Mouse (Mus musculus) ES-E14 (cell line): Measurements from ENCODE around the gene Bsn. TPM values are rescaled to one million over a fixed set of nuclear protein-coding genes. Genes with fewer than 3 reads are reported as not detected.
A peak's percentile ranks its signal among the peaks of the same experiment; 100 is the strongest.

Experiments
- DNase-seq: peaks from one replicate; pipeline ENCODE4 v3.0.0-alpha.2; 2013; ENCODE audit warnings: low read depth, low spot score
- H3K27ac ChIP-seq: 2 replicates; pipeline ENCODE4 v1.5.1; 2012; ENCODE audit warnings: low read depth, mild to moderate bottlenecking, low read length, moderate library complexity, mixed read lengths; ENCODE audit not compliant: poor library complexity, insufficient read depth, severe bottlenecking
- H3K36me3 ChIP-seq: 2 replicates; pipeline ENCODE4 v1.6.1; 2012; ENCODE audit warnings: mild to moderate bottlenecking, low read length, moderate library complexity, mixed read lengths; ENCODE audit not compliant: control insufficient read depth, poor library complexity, insufficient read depth, severe bottlenecking
- H3K4me1 ChIP-seq, 2 experiments: fragments of 150-350 bp in 1 of 2; sonication (generic) in 1 of 2; 2 replicates each; pipeline ENCODE4 v1.6.1; 2012; ENCODE audit warnings: low read length in 2 of 2, mild to moderate bottlenecking in 1 of 2, mixed read lengths in 1 of 2; ENCODE audit not compliant: control insufficient read depth in 2 of 2, insufficient read depth in 2 of 2, poor library complexity in 1 of 2
- H3K4me3 ChIP-seq, 2 experiments: fragments of 150-350 bp in 1 of 2; sonication (generic) in 1 of 2; 2 replicates each; pipeline ENCODE4 v1.5.1; 2012; ENCODE audit warnings: low read length in 2 of 2, low read depth in 1 of 2, mild to moderate bottlenecking in 1 of 2, mixed read lengths in 1 of 2; ENCODE audit not compliant: insufficient read depth in 1 of 2, poor library complexity in 1 of 2, severe bottlenecking in 1 of 2
- H3K9ac ChIP-seq: 2 replicates; pipeline ENCODE4 v1.6.1; 2012; ENCODE audit warnings: low read depth, mild to moderate bottlenecking, low read length, mixed read lengths; ENCODE audit not compliant: poor library complexity, insufficient read depth, severe bottlenecking
- H3K9me3 ChIP-seq: fragments of 150-350 bp; sonication (generic); 2 replicates; pipeline ENCODE4 v1.6.1; 2012; ENCODE audit warnings: low read depth, mild to moderate bottlenecking, low read length; ENCODE audit not compliant: control insufficient read depth, insufficient read depth
- CHD2 ChIP-seq: IDR thresholded peaks from 2 replicates; pipeline ENCODE4 v1.6.1; 2014; ENCODE audit warnings: mild to moderate bottlenecking, low read depth, low read length, inconsistent platforms
- HCFC1 ChIP-seq: IDR thresholded peaks from 2 replicates; pipeline ENCODE4 v1.6.1; 2012; ENCODE audit warnings: low read length, inconsistent platforms, borderline replicate concordance; ENCODE audit not compliant: insufficient read depth
- MAFK ChIP-seq: IDR thresholded peaks from 2 replicates; pipeline ENCODE4 v1.6.1; 2014; ENCODE audit warnings: mild to moderate bottlenecking, low read depth, low read length, inconsistent platforms; ENCODE audit not compliant: insufficient read depth
- ZC3H11A ChIP-seq: IDR thresholded peaks from 2 replicates; pipeline ENCODE4 v1.6.1; 2012; ENCODE audit warnings: low read depth, mild to moderate bottlenecking, inconsistent platforms, low read length, borderline replicate concordance
- ZNF384 ChIP-seq: IDR thresholded peaks from 2 replicates; pipeline ENCODE4 v1.6.1; 2012; ENCODE audit warnings: low read depth, low read length, inconsistent platforms
- in situ Hi-C, 2 experiments: fragments of 600-800 bp; cut with MboI; formaldehyde crosslinking; loops; one replicate each; pipeline ENCODE4 v1.15.1; 2025; ENCODE audit warnings: low sequenced_read_pairs in 2 of 2, inconsistent platforms in 1 of 2; ENCODE audit not compliant: unreplicated experiment in 2 of 2
- total RNA-seq: library from RNA; depleted of rRNA; stranded (reverse); fragments of 300-350 nt; gene quantifications from 2 replicates; pipeline ENCODE4 v1.2.3, GENCODE M21; 2012

Bsn gene
- total RNA-seq, 1 experiment = 0.45 TPM

- TF ChIP-seq ZNF384 (no peak), CHD2 (no peak), MAFK (no peak), ZC3H11A (no peak), HCFC1 (no peak)
- Histone ChIP-seq H3K36me3 (no peaks in the 10 kb centered on the region), H3K4me1 (peaks cover 0 to 11% of the 10 kb centered on the region in 2 experiments; a peak in 2 of 4 replicates), H3K27ac (no peak overlapping the region), H3K9me3 (no peaks in the 10 kb centered on the region), H3K9ac (no peak overlapping the region), H3K4me3 (no peak overlapping the region)
- in situ Hi-C loops = no loop called here
- no peak for DNase-seq
Measured at GRCm38 (mm10) chr9:108144371-108145270, 45.6 kb downstream of the Bsn start.

- DNase-seq = no peak
- Histone ChIP-seq H3K4me3 (no peak overlapping the region), H3K27ac (no peak overlapping the region), H3K9ac (no peak overlapping the region), H3K9me3 (no peaks in the 10 kb centered on the region), H3K36me3 (no peaks in the 10 kb centered on the region), H3K4me1 (peaks cover 0 to 11% of the 10 kb centered on the region in 2 experiments; a peak in 2 of 4 replicates)
- in situ Hi-C loops = no loop called here
- TF ChIP-seq HCFC1 = no peak
- TF ChIP-seq CHD2 = no peak
- no peak for TF ChIP-seq ZNF384
- no peak for TF ChIP-seq ZC3H11A
- no peak for TF ChIP-seq MAFK
Measured at GRCm38 (mm10) chr9:108143470-108143869, 46.7 kb downstream of the Bsn start.

GRCm38 (mm10) chr9:108141387-108141786 is 48.8 kb downstream of the Bsn start:
- Histone ChIP-seq H3K27ac (no peak overlapping the region), H3K9me3 (no peaks in the 10 kb centered on the region), H3K4me1 (peaks cover 0 to 10% of the 10 kb centered on the region in 2 experiments; a peak in 2 of 4 replicates), H3K36me3 (no peaks in the 10 kb centered on the region), H3K4me3 (no peak overlapping the region), H3K9ac (no peak overlapping the region)
- DNase-seq = no peak
- in situ Hi-C loops = no loop called here
- TF ChIP-seq ZC3H11A (no peak), HCFC1 (no peak), MAFK (no peak), ZNF384 (no peak), CHD2 (no peak)

GRCm38 (mm10) chr9:108139963-108140695 is 50.1 kb downstream of the Bsn start:
- Histone ChIP-seq H3K4me1 (peaks cover 0 to 10% of the 10 kb centered on the region in 2 experiments; a peak in 2 of 4 replicates), H3K9me3 (no peaks in the 10 kb centered on the region), H3K27ac (no peak overlapping the region), H3K36me3 (no peaks in the 10 kb centered on the region), H3K4me3 (no peak overlapping the region), H3K9ac (no peak overlapping the region)
- DNase-seq = no peak
- peak; percentile 12; the same call in 1 of the 2 replicates for TF ChIP-seq ZC3H11A
- no peak for TF ChIP-seq HCFC1
- in situ Hi-C loops = no loop called here
